Mouse (Mus musculus): ENCODE results near the gene Skp1a.

The Skp1a gene

DNA sequence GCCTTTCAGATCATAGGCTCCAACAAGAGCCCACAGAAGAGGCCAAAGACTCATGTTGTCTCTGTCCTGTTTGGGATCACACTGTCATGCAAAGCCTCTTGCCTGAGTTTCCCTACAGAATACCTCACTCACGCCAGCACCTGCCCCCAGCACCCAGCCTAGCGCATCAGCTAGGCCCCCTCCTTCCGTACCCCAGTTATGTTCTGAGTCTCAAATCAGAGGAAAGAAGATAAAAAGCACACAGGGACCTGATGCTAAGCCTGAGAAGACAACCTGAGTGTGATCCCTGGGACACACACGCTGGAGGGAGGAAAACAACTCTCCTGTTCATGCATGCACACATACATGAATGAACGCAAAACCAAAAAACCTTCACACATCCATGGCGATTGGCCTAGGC lies 47.2 kb downstream of the Skp1a start:
- DNase-seq, result no peak

DNA sequence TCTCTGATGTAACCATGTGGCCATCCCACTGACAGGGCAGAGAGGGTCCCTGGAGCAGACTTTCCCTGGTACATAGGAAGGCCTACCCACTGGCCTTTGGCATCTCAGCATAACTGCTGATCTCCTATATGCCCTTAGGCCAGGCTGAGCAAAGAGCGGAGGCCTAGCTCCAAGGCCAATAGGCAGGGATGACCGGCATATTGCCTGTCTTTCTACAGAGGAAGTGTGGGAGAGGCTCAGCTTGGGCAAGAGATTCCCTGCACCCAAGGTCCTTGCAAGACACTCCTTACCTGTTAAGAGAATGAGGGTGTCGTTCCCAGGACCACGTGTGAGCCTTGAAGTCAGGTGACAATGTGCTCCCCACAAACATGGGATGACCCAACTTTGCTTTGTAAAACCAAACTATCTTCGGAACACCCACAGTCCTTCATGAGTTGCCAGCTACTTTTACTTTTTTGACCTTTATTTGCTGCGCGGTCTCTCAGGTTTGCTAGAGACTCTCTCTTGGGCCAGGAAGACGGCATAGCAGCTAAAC lies 47.9 kb downstream of the Skp1a start:
- DNase-seq, result no peak

DNA sequence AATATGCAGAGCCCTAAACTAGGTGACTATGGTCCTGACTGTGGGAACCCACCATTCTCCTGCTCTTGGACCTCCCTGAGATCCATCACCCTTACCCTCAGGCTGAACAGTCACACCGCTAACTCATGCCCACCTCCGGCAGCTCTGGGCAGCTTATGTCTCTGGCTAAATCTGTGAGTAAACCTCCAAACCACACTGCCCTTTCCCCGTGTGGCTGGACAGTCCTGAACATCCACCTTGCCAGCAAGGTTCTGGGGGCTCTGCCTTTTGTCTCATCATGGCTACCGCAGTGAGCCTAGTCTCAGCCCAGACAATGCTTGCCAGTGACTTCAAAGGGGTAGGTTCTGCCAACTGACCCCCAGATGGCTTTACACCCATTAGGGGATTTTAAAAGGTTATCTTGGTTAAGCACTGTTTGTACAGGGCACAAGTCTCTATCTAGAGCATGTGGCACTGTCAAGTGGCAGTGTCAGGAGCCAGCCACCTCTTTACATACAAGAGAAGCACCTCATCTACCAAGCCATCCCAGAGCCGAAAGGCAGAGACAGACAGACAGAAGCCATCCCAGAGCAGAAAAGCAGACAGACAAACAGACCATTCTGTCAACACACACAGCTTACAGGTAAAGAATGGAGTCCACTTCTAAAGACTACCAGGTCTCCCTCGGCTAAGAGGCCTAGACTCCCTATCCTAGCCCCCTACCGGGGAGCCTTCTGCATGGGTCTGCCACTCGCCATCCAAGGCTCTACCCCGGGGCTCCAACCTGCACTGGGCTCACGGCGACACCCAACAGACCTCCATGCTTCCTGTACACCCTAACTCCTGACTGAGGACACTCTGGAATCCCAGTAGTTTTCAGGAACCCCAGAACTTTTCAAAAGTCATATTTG lies 49.0 kb downstream of the Skp1a start:
- no peak for DNase-seq

DNA sequence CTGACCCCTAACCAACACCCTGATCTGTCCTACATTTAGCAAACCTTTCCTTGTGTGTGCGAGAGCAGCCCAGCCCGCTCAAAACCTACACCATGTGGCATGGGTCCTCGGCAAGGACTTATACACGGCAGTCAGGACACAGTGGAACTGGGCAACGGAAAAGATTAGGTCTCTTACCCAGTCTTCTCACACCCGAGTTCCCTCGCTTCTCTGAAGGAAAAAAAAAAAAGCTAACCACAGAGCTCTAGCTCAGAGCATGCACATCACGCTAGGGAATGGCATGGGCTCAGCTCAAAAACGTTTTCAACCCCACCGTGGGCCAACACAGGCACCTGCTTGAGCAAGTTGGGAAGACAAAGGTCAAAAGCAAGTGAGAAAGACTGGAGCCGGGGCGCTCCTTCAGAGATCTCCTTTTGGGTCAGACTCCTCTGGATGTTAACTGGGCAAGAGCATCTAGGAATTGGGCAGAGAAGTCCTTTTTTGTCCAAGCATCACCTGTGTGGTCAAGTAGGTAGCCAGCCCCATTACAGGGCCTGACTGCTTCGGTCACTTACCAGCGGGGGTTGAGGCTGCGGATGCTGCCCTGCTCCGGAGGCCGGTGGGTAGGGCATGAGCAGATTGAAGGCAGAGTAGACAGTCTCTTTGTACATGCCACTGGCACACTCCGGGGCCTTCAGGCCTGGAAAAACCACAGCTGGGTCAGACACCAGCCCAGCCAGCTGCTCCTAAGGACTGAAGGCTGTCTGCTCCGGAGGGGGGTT lies 50.0 kb downstream of the Skp1a start:
- DNase-seq, result no peak

DNA sequence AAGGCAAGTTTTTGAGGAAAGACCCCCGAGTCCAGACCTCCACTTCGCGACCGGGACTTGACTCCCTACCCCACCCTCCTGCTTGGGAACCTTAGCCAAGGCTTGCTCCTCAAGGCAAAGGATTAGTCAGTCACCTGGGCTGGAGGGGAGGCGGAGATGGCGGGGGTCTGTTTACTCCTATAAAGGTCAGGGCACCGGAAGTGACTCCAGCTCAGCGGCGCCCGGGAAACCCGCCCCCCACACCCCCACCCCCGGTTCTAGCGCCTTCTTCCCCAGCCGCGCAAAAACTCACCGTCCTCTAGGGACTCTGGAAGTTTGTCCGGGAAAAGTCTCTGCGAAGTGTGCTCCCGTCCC lies 50.6 kb downstream of the Skp1a start:
- DNase-seq, result no peak

DNA sequence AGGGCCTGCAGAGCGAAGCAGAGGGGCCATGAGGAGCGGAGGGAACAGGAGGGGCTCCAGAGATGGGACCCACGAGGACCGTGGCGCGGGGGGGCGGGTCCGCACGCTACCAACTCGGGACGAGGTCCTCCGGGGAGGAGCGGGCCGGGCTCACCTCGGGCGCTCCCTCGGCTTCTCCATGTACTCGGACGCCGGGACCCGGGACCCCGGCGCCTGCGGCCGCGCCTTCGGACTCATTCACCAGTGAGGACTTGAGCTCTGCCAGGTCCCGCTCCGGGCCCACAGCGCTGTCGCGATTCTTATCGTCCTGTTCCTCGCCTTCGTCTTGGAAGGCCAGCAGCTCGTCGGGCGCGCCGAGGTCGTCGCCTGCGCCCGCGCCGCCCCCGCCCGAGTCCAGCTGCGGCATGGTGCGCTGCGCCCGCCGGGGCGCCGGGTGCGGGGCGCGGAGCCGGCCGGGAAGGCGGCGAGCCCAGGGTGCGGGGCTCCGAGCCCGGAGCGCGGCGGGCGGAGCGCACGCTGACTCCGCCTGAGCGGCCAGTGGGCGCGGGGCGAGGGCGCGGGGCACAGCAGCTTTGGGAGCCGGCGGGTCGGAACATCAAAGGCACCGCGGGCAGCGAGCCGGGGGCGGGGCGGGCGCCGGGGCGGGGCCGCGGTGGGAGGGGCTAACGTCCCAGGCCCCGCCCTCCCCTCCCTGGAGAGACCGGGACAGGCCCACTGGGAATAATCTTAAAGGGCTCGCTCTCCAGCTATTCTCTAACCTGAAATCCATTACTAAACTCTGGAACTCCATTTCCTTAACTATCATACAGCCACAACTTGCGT lies 51.2 kb downstream of the Skp1a start, which contains the start of gene Tcf7:
TSS of gene Tcf7 (minus strand) at position 241 of the 822 bp plus-strand sequence.
- peak; percentile 33 to 48 for DNase-seq

DNA sequence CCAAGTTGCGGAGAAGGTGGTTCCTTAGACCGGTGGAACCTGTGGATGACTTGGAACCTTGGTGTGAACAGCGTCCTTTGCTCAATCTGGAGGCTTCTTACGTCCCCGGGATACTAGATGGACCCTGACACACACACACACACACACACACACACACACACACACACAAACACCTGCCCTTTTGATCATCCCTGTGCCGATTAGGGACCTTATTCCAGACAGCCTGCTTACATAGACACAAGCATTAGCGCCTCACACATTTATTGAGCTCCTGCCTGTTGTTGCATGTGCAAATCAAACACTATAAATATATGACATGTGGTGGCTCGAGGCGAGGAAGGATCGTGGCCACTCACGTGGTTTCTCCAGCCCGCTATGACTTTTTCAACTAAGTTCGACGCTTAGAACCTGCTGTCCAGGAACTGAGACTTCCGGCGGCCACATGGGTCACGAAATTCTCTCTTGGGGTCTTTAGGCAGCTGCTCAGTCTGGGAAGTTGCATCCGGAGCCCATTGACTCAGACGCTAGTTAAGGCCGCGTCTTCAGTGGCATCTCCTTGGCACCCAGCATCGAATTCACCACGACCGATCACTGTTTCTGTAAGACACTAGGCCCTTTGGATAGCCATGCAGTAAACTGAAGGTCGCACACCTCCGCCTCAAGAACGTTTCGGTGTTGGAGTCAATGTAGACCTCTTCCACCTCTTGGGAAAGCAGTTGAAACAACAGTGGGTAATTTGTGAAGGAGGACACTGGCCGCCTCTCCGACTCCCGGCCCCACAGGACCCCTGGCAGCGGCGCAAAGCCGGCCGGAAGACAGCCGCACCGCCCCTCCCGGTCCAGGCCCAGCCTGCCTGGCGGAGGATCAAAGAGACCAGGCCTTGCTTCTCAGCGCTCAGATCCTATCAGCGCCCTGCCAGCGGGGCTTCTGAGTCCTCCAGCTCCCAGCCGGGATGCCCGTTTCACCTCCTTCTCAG lies 52.1 kb downstream of the Skp1a start:
- peak; percentile 52 to 62 for DNase-seq

DNA sequence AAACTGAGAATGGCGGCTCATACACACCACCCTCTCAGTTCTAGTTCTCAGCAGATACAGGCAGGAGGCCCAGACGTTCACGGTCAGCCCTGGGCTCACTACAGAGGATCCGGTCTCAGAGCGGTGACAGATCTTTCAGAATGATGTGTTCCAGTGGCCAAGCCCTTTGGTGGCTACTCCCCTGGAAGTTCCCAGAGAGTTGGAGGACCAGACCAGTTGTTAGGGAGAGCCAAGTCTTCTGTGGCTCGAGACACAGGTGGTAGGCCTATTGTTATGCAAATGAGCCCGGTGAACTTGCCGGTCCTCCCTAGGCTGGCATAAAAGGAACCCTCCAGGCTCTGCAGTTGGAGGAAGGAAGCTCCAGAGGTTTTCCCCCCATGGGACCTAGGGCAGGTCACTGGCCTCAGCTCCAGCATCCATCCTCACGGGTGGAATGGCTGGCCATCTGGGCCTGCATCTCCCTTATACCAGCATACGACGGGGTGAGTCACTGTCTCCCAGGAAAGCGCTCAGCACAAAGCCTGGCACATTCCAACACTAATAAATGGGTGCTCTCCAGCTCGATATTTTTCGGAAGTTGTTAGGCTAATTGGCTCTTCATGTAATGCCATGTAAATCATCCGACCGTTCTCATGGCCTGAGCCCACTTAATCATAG lies 54.6 kb downstream of the Skp1a start:
- DNase-seq, result no peak

DNA sequence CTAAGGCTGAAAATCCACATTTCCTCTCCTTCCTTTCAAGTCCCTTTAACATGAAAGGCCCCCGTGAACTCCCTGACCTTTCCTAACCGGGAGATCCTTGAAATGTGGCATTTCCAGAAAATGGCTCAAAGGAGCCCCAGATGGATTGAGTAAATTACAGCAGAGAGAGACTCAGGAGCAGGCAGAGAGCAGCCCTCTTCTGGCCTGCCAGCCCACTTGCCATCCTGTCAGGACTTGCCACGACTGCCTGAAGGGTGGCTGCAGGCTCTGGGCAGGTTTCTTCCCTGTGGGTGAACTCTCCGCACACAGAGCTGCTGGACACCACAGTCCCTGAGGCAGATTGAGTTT lies 55.1 kb downstream of the Skp1a start:
- DNase-seq, result no peak

DNA sequence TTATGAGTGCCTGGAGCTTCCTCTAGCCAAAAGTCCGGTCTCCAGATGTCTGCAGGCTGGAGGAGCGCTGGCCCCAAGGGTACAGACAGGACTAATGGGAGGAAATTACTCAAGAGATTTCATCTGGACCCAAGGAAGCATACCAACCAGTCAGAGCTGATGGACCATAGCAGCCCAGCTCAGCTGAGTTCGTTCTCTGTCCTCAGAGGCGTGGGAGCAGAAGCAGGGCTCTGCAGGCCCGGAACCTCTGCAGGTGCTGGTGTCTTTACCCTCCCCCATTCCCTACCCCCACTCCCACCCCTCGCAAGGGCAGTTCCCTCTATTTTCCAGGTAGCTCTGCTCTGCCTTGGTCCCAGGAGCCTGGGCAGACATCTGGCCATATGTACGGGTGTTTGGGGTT lies 60.6 kb downstream of the Skp1a start:
- DNase-seq, result no peak

DNA sequence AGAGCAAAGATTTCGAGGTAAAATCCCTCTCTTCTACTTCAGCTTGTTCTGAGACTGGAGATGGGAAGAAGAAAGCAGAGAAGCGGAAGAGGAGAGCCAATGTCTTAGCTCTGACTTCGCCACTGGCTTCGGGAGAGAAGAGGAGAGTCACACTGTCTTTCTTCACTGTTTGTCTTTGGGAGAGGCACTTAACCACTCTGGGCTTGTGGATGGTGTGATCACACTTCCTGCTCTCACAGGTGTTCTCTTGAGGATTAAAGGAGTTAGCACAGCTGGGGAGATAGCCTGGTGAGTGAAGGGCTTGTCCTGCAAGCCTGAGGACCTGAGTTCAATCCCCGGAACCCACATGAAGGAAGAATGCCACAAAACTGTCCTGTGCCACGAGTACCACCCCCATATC lies 61.1 kb downstream of the Skp1a start:
- no peak for DNase-seq

DNA sequence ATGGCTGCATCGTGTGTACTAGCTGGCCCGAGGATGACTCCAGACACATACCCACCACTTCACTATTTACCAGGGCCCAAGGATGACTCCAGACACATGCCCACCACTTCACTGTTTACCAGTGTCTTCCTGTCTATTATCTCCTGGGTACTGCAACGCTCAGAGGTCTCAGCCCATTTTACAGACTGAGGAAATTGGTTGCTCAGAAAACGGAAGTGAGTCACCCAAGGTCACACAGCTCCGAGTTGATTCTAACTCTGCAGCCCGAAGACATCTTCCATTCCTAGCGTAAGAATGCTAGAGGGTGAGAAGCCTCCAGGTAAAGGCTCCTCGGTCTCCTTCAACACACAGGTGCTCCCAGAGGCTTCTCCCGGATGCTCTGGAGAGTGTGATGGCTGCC lies 62.3 kb downstream of the Skp1a start:
- no peak for DNase-seq
